Mouse (Mus musculus): ENCODE data around the gene Prickle2.

- TF ChIP-seq CTCF (IDR thresholded peaks at IDR 0.05; ENCODE audit: low read depth), result no peak
- no peak for TF ChIP-seq EP300 (IDR thresholded peaks at IDR 0.05; ENCODE audit: low read depth)
Observed at GRCm38 (mm10) chr6:92532896-92533295, 173.1 kb downstream of the Prickle2 start.

All from heart, postnatal 0 days (tissue).